Mouse (Mus musculus) adrenal gland, adult 10 weeks (tissue): ENCODE data around the gene Glp1r. TPM values are rescaled to one million over a fixed set of nuclear protein-coding genes. Genes with fewer than 3 reads are reported as not detected.

Experiments
- polyA plus RNA-seq: library from polyadenylated mRNA; stranded (reverse); fragments of 350-450 nt; fragmentation: Illumina TruSeq; extraction: RNeasy Lipid Tissue Mini Kit (QIAGEN cat#74804); gene quantifications from one replicate; pipeline ENCODE4 v1.2.3, GENCODE M21; 2014; ENCODE audit warnings: low read depth, low replicate concordance

Gene Glp1r
- polyA plus RNA-seq = not detected

GRCm38 (mm10) chr17:30901627-30902026 lies at the start of gene Glp1r:
Glp1r (plus strand) TSS chr17:30901817.

GRCm38 (mm10) chr17:30954340-30954739 lies 52.7 kb downstream of the Glp1r start, which contains the start of gene Umodl1:
Umodl1 (plus strand) TSS chr17:30954640.

Other genes starting within 250 kb of the Glp1r start
- gene Umodl1, start 52.8 kb downstream of the Glp1r start, polyA plus RNA-seq = not detected
- 3.7 TPM for gene Abcg1, start 155.9 kb downstream of the Glp1r start, polyA plus RNA-seq
- gene Tff3, start 227.8 kb downstream of the Glp1r start, polyA plus RNA-seq = not detected
- not detected for gene Tff2, start 242.5 kb downstream of the Glp1r start, polyA plus RNA-seq